Mouse (Mus musculus) CH12F3 (cell line): Measurements from ENCODE around the gene Ripor2.

ENCODE experiments used
- in situ Hi-C: fragments of 300-500 bp; cut with MboI; formaldehyde crosslinking; loops from 2 replicates; pipeline ENCODE4 v1.14.3; 2020; ENCODE audit warnings: low sequenced_read_pairs

The Ripor2 gene

GRCm38 (mm10) chr13:24645146-24645545, 63.2 kb downstream of the Ripor2 start:
- in situ Hi-C loops: no loop called here

GRCm38 (mm10) chr13:24646324-24646723, 64.3 kb downstream of the Ripor2 start:
- in situ Hi-C loops: no loop called here

- in situ Hi-C loops: no loop called here
These were observed 65.5 kb downstream of the Ripor2 start for GRCm38 (mm10) chr13:24647444-24647843.

GRCm38 (mm10) chr13:24648027-24648426, 66.0 kb downstream of the Ripor2 start:
- in situ Hi-C loops: no loop called here

GRCm38 (mm10) chr13:24648668-24649067, 66.7 kb downstream of the Ripor2 start:
- in situ Hi-C loops: no loop called here

- in situ Hi-C loops: no loop called here
These were observed 67.1 kb downstream of the Ripor2 start for GRCm38 (mm10) chr13:24649099-24649498.

- in situ Hi-C loops: no loop called here
These were observed 69.0 kb downstream of the Ripor2 start for GRCm38 (mm10) chr13:24651018-24651417.

- in situ Hi-C loops: no loop called here
These were observed 73.1 kb downstream of the Ripor2 start for GRCm38 (mm10) chr13:24654919-24655635.

- in situ Hi-C loops: no loop called here
These were observed 74.9 kb downstream of the Ripor2 start for GRCm38 (mm10) chr13:24656719-24657497.

- in situ Hi-C loops: no loop called here
These were observed 84.8 kb downstream of the Ripor2 start for GRCm38 (mm10) chr13:24666763-24667162.

GRCm38 (mm10) chr13:24668556-24668955, 86.6 kb downstream of the Ripor2 start:
- in situ Hi-C loops: no loop called here

- in situ Hi-C loops: no loop called here
These were observed 88.7 kb downstream of the Ripor2 start for GRCm38 (mm10) chr13:24670676-24671075.

- in situ Hi-C loops: loop anchor here (25.0 kb wide), 1 partner anchor 342 kb away; the partner anchor contains the start of gene Cmah
These were observed 97.2 kb downstream of the Ripor2 start for GRCm38 (mm10) chr13:24679027-24679680.

- in situ Hi-C loops: loop anchor here (25.0 kb wide), 1 partner anchor 344 kb away; the partner anchor contains the start of gene Cmah
These were observed 99.0 kb downstream of the Ripor2 start for GRCm38 (mm10) chr13:24680951-24681350.

GRCm38 (mm10) chr13:24682346-24682745, 100.4 kb downstream of the Ripor2 start:
- in situ Hi-C loops: loop anchor here (25.0 kb wide), 1 partner anchor 345 kb away; the partner anchor contains the start of gene Cmah

GRCm38 (mm10) chr13:24684503-24684902, 102.5 kb downstream of the Ripor2 start:
- in situ Hi-C loops: loop anchor here (25.0 kb wide), 1 partner anchor 347 kb away; the partner anchor contains the start of gene Cmah

- in situ Hi-C loops: loop anchor here (5.0 to 25.0 kb wide), 2 partner anchors 204 to 349 kb away; partner anchors contain the start of gene Cmah
These were observed 103.9 kb downstream of the Ripor2 start for GRCm38 (mm10) chr13:24685846-24686245.

- in situ Hi-C loops: loop anchor here (5.0 to 25.0 kb wide), 2 partner anchors 205 to 350 kb away; partner anchors contain the start of gene Cmah
These were observed 105.0 kb downstream of the Ripor2 start for GRCm38 (mm10) chr13:24686705-24687665.

GRCm38 (mm10) chr13:24693312-24693711, 111.3 kb downstream of the Ripor2 start:
- in situ Hi-C loops: loop anchor here (25.0 kb wide), 1 partner anchor 356 kb away; the partner anchor contains the start of gene Cmah

- in situ Hi-C loops: loop anchor here (25.0 kb wide), 1 partner anchor 361 kb away; the partner anchor contains the start of gene Cmah
These were observed 116.8 kb downstream of the Ripor2 start for GRCm38 (mm10) chr13:24698746-24699145.
